Mouse (Mus musculus): ENCODE measurements around the gene Med6.

- TF ChIP-seq CTCF (IDR thresholded peaks at IDR 0.05; ENCODE audit: low read depth) (no peak), EP300 (IDR thresholded peaks at IDR 0.05; ENCODE audit: low read depth) (no peak)
Measured at GRCm38 (mm10) chr12:81568374-81568773, 26.4 kb downstream of the Med6 start, which contains the start of gene Adam21.

All from liver, embryonic 14.5 days (tissue).